Mouse (Mus musculus): Measurements from ENCODE around the gene Cachd1.

GRCm38 (mm10) chr4:100801443-100801786, 24.9 kb downstream of the Cachd1 start:
- no peak for TF ChIP-seq CTCF (IDR thresholded peaks at IDR 0.05; ENCODE audit: control insufficient read depth, insufficient read depth, low read length)
- no peak for TF ChIP-seq POLR2A (IDR thresholded peaks at IDR 0.05; ENCODE audit: borderline replicate concordance, control insufficient read depth, low read depth, low read length)
